Mouse (Mus musculus) ES-Bruce4 (cell line): ENCODE measurements around the gene Ctnna3. TPM values are rescaled to one million over a fixed set of nuclear protein-coding genes. Genes with fewer than 3 reads are reported as not detected.

ENCODE experiments used
- H3K27ac ChIP-seq: 2 replicates; pipeline ENCODE4 v1.5.1; 2012; ENCODE audit warnings: low read length, inconsistent platforms; ENCODE audit not compliant: insufficient read depth
- H3K27me3 ChIP-seq: 2 replicates; pipeline ENCODE4 v1.6.1; 2012; ENCODE audit warnings: mild to moderate bottlenecking, low read length, inconsistent platforms; ENCODE audit not compliant: control insufficient read depth, poor library complexity, insufficient read depth, severe bottlenecking
- H3K36me3 ChIP-seq: 2 replicates; pipeline ENCODE4 v1.6.1; 2012; ENCODE audit warnings: inconsistent platforms, mild to moderate bottlenecking, low read length, moderate library complexity; ENCODE audit not compliant: control insufficient read depth, poor library complexity, insufficient read depth, severe bottlenecking
- H3K4me1 ChIP-seq: one replicate; pipeline ENCODE4 v1.8.1; 2011; ENCODE audit warnings: low read length; ENCODE audit not compliant: control insufficient read depth, insufficient read depth
- H3K4me3 ChIP-seq: 2 replicates; pipeline ENCODE4 v1.5.1; 2011; ENCODE audit warnings: low read depth, mild to moderate bottlenecking, low read length
- H3K9ac ChIP-seq: 2 replicates; pipeline ENCODE4 v1.6.1; 2012; ENCODE audit warnings: low read depth, mild to moderate bottlenecking, inconsistent platforms; ENCODE audit not compliant: poor library complexity, severe bottlenecking
- H3K9me3 ChIP-seq: replicated peaks from 2 replicates; pipeline ENCODE4 v1.6.1; 2012; ENCODE audit warnings: mild to moderate bottlenecking, low read length, inconsistent platforms; ENCODE audit not compliant: control insufficient read depth, poor library complexity, insufficient read depth, severe bottlenecking
- CTCF ChIP-seq: IDR thresholded peaks from one replicate; pipeline ENCODE4 v1.8.1; 2011; ENCODE audit warnings: low read depth, low read length
- EP300 ChIP-seq: IDR thresholded peaks from 2 replicates; pipeline ENCODE4 v1.6.1; 2011; ENCODE audit warnings: low read depth, low read length; ENCODE audit not compliant: insufficient read depth
- POLR2A ChIP-seq: IDR thresholded peaks from one replicate; pipeline ENCODE4 v1.8.1; 2011; ENCODE audit warnings: low read length; ENCODE audit not compliant: insufficient read depth
- polyA plus RNA-seq: library from polyadenylated mRNA; stranded (reverse); fragments of >200 nt; gene quantifications from 2 replicates; pipeline ENCODE4 v1.2.4, GENCODE M21; 2011; ENCODE audit warnings: low read depth; ENCODE audit not compliant: missing spikeins, insufficient read depth, insufficient read length

Ctnna3 gene
- polyA plus RNA-seq, 1 experiment = not detected

- H3K4me3 ChIP-seq = no peak overlapping the region
- no peaks in the 10 kb centered on the region for H3K9me3 ChIP-seq
- H3K4me1 ChIP-seq = no peaks in the 10 kb centered on the region
- no peaks in the 10 kb centered on the region for H3K27me3 ChIP-seq
- H3K36me3 ChIP-seq = no peaks in the 10 kb centered on the region
- TF ChIP-seq EP300 (no peak), POLR2A (no peak), CTCF (no peak)
- no peak overlapping the region for H3K27ac ChIP-seq
- no peak overlapping the region for H3K9ac ChIP-seq
Observed at GRCm38 (mm10) chr10:64876506-64876905, 1446.6 kb downstream of the Ctnna3 start.

- no peak overlapping the region for H3K27ac ChIP-seq
- no peaks in the 10 kb centered on the region for H3K36me3 ChIP-seq
- H3K27me3 ChIP-seq = no peaks in the 10 kb centered on the region
- H3K4me3 ChIP-seq = no peak overlapping the region
- no peaks in the 10 kb centered on the region for H3K9me3 ChIP-seq
- TF ChIP-seq EP300 (no peak), POLR2A (no peak), CTCF (no peak)
- no peaks in the 10 kb centered on the region for H3K4me1 ChIP-seq
- H3K9ac ChIP-seq = no peak overlapping the region
Observed at GRCm38 (mm10) chr10:64879860-64880259, 1450.0 kb downstream of the Ctnna3 start.

GRCm38 (mm10) chr10:64886946-64887345, 1457.0 kb downstream of the Ctnna3 start:
- TF ChIP-seq CTCF = no peak
- TF ChIP-seq EP300 = no peak
- H3K27ac ChIP-seq = no peak overlapping the region
- no peaks in the 10 kb centered on the region for H3K4me1 ChIP-seq
- H3K9me3 ChIP-seq = no peaks in the 10 kb centered on the region
- H3K9ac ChIP-seq = no peak overlapping the region
- no peaks in the 10 kb centered on the region for H3K27me3 ChIP-seq
- H3K36me3 ChIP-seq = no peaks in the 10 kb centered on the region
- no peak overlapping the region for H3K4me3 ChIP-seq

GRCm38 (mm10) chr10:64892458-64892857, 1462.6 kb downstream of the Ctnna3 start:
- no peak overlapping the region for H3K4me3 ChIP-seq
- TF ChIP-seq CTCF = no peak
- TF ChIP-seq POLR2A = no peak
- TF ChIP-seq EP300 = no peak
- no peaks in the 10 kb centered on the region for H3K9me3 ChIP-seq
- H3K27ac ChIP-seq = no peak overlapping the region
- H3K27me3 ChIP-seq = no peaks in the 10 kb centered on the region
- no peaks in the 10 kb centered on the region for H3K4me1 ChIP-seq
- H3K9ac ChIP-seq = no peak overlapping the region
- no peaks in the 10 kb centered on the region for H3K36me3 ChIP-seq

- Histone ChIP-seq H3K9me3 (no peaks in the 10 kb centered on the region), H3K4me1 (no peaks in the 10 kb centered on the region), H3K4me3 (no peak overlapping the region), H3K36me3 (no peaks in the 10 kb centered on the region), H3K9ac (no peak overlapping the region), H3K27ac (no peak overlapping the region), H3K27me3 (no peaks in the 10 kb centered on the region)
- TF ChIP-seq POLR2A (no peak), EP300 (no peak)
Observed at GRCm38 (mm10) chr10:64898739-64899138, 1468.8 kb downstream of the Ctnna3 start.

GRCm38 (mm10) chr10:64901726-64902125, 1471.8 kb downstream of the Ctnna3 start:
- no peaks in the 10 kb centered on the region for H3K36me3 ChIP-seq
- TF ChIP-seq EP300 (no peak), POLR2A (no peak), CTCF (no peak)
- no peaks in the 10 kb centered on the region for H3K9me3 ChIP-seq
- no peaks in the 10 kb centered on the region for H3K27me3 ChIP-seq
- H3K27ac ChIP-seq = no peak overlapping the region
- no peak overlapping the region for H3K9ac ChIP-seq
- no peak overlapping the region for H3K4me3 ChIP-seq
- no peaks in the 10 kb centered on the region for H3K4me1 ChIP-seq
